Mouse (Mus musculus): ENCODE measurements around the gene Alox15. TPM values are rescaled to one million over a fixed set of nuclear protein-coding genes. Genes with fewer than 3 reads are reported as not detected.

Alox15 gene
- total RNA-seq, 2 experiments from 2014 or later, result 4.0 to 7.2 TPM

DNA sequence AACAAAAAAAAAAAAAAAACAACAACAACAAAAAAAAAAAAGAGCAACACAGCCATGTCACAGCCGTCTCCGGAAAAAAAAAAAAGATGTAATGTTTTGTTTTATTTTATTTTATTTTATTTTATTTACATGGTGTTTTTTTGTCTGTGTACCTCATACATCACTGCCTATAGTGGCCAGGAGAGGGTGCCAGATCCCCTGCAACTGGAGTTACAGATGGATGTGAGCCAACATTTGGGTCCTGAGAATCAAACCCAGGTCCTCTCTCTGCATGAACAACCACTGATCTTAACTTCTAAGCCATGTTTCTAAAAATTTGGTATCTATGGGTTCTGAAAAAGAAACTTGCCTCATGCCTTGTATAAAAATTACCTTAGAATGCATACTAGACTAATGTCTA lies 43.5 kb downstream of the Alox15 start:
- no peak for DNase-seq

DNA sequence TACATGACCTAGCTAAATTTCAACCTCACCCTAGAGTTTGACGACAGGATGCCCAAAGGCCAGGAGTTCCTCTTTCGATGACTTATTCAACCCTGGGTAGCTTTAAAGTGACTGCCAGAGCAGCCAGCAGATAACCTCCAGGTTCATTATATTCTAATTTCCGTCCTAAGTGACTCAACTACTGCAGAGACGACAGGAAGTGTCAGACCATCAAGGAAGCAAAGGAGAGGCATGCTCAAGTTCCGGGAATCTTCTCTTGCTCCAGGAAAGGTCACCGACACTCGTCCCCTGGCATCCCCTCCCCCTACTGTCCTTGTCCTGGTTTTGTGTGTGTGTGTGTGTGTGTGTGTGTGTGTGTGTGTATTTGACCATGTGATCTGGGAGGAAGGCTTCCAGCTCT lies 45.7 kb downstream of the Alox15 start:
- DNase-seq, result peak in 1 of 2 experiments; percentile 13

DNA sequence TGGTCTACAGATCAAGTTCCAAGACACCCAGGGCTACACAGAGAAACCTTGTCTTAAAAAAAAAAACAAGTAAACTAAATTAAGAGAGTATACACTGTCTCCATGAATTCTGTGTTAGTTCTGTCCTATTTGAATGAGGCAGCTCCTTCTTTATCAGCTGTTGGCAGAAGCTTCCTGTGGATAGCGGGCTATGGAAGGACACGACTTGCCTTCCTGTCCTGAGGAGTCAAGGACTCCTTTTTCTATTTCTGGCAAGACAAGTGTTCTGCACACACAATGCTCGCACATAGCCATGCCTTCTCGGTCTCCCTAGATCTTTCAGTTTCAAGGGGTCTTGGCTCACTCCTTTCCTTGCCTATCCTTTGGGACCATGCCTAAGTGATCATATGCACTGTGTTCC lies 49.5 kb downstream of the Alox15 start:
- peak in 1 of 2 experiments; percentile 27 for DNase-seq

DNA sequence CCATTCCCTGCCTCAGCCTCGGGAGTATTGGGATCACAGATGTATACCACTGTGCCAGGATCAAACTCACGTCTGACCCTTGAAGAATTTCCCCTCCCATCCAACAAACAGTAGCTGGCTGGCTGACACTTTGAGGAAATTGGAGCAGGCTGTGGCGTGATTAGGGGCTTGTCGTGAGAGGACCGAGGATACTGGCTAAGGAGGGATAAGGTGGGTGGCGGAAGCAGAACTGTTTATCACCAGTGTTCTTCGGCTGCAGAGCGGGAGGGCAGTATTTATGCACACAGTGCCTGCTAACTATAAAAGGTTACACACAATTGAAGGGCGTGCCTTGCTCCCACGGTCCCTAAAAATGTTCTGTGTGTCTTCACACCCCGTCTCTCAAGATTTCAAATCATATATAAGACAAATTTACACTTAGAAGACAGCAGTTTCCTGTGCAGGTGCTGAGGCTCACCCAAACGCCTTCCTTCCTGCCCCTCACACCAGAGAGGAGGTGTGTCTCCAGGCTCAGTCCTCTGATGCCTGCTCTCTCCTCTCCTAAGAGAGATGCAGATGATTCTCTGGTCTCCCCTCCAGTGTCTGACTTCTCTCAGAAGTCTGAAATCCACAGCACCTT lies 53.9 kb downstream of the Alox15 start:
- no peak for DNase-seq

- DNase-seq, result peak in 1 of 2 experiments; percentile 32
These were observed 54.4 kb downstream of the Alox15 start for GRCm38 (mm10) chr11:70297405-70297804.

Other genes with a start within 250 kb of the Alox15 start
- gene Mgl2, start 221.7 kb downstream of the Alox15 start, total RNA-seq (2021), result 1 to 10 TPM; 3.5 to 5.1 TPM
- 1 to 10 TPM; 3.1 to 3.5 TPM for gene Clec10a, start 195.8 kb downstream of the Alox15 start, total RNA-seq (2021)
- 1 to 10 TPM in 1 of 2 experiments, under 1 TPM in 1; 0.65 to 2.2 TPM for gene Slc16a11, start 139.3 kb downstream of the Alox15 start, total RNA-seq (2021)
- gene Slc16a13, start 131.0 kb downstream of the Alox15 start, total RNA-seq (2021), result 1 to 10 TPM; 2.1 to 2.9 TPM
- 10 to 100 TPM in 1 of 2 experiments, 1 to 10 TPM in 1; 5.5 to 15.5 TPM for gene Bcl6b, start 122.2 kb downstream of the Alox15 start, total RNA-seq (2021)
- 10 to 100 TPM; 29.1 to 30.6 TPM for gene 0610010K14Rik, start 114.1 kb downstream of the Alox15 start, total RNA-seq (2021)
- 1 to 10 TPM; 2.7 TPM for gene Gm21988, start 112.2 kb downstream of the Alox15 start, total RNA-seq (2021)
- gene Rnasek, start 112.2 kb downstream of the Alox15 start, total RNA-seq (2021), result 100 to 1,000 TPM in 1 of 2 experiments, 10 to 100 TPM in 1; 97.8 to 102 TPM
- 1 to 10 TPM; 1.6 to 1.9 TPM for gene Alox12, start 96.7 kb downstream of the Alox15 start, total RNA-seq (2021)
- gene Alox12e, start 29.4 kb downstream of the Alox15 start, total RNA-seq (2021), result not detected
- gene Pelp1, start 58.0 kb upstream of the Alox15 start, total RNA-seq (2021), result 10 to 100 TPM; 19.0 to 19.3 TPM
- 10 to 100 TPM; 11.3 to 12.5 TPM for gene Arrb2, start 80.6 kb upstream of the Alox15 start, total RNA-seq (2021)
- gene Med11, start 99.9 kb upstream of the Alox15 start, total RNA-seq (2021), result 1 to 10 TPM; 7.5 to 8.2 TPM
- gene Zmynd15, start 107.4 kb upstream of the Alox15 start, total RNA-seq (2021), result 1 to 10 TPM; 1.7 to 2.8 TPM
- 1 to 10 TPM; 8.3 to 9.9 TPM for gene Cxcl16, start 108.0 kb upstream of the Alox15 start, total RNA-seq (2021)
- gene Tm4sf5, start 153.2 kb upstream of the Alox15 start, total RNA-seq (2021), result 1 to 10 TPM; 1.4 to 2.4 TPM
- not detected for gene Vmo1, start 162.6 kb upstream of the Alox15 start, total RNA-seq (2021)
- gene Gltpd2, start 167.2 kb upstream of the Alox15 start, total RNA-seq (2021), result not detected
- gene Psmb6, start 173.3 kb upstream of the Alox15 start, total RNA-seq (2021), result 100 to 1,000 TPM; 226 to 256 TPM
- not detected for gene Gm40193, start 180.9 kb upstream of the Alox15 start, total RNA-seq (2021)
- gene Pld2, start 188.0 kb upstream of the Alox15 start, total RNA-seq (2021), result 1 to 10 TPM; 5.9 to 6.1 TPM
- 10 to 100 TPM; 41.3 to 48.0 TPM for gene Mink1, start 210.8 kb upstream of the Alox15 start, total RNA-seq (2021)